Mouse (Mus musculus) kidney, adult 2 months (tissue): ENCODE measurements around the gene Gfra1.

Experiments used
- CTCF ChIP-seq: fragments of 200-500 bp; conservative IDR thresholded peaks from 2 replicates; pipeline ENCODE4 v1.5.1; 2011; ENCODE audit warnings: low read depth, mild to moderate bottlenecking, control low read depth, low read length, moderate library complexity, mixed read lengths; ENCODE audit not compliant: insufficient read depth, insufficient read length
- POLR2A ChIP-seq: fragments of 200-500 bp; IDR thresholded peaks from one replicate; pipeline ENCODE4 v1.6.1; 2011; ENCODE audit warnings: low read depth, low read length, control low read depth

DNA sequence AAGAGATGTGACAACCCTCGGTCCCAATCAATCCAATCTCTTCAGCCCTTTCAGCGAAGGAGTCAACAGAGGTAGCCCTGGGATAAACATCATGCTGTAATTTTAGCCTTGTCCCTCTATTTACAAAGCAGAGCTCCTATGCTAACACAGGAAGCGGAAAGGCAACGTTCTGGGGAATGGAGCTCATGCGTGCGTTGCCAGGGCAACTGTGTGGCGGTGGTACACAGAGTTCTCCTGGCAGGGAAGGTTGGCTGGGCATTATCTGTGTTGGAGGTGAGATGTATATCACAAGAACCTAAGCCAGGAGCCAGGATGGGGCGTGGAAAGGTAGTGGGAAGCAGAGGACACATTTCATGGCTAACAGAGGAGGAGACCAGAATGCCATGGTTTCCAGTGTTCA is 194.8 kb downstream of the Gfra1 start:
- TF ChIP-seq CTCF (no peak), POLR2A (no peak)
